Mouse (Mus musculus): ENCODE data around the gene Cdk8. TPM values are rescaled to one million over a fixed set of nuclear protein-coding genes. Genes with fewer than 3 reads are reported as not detected.
A peak's percentile ranks its signal among the peaks of the same experiment; 100 is the strongest.

Gene Cdk8
- polyA plus RNA-seq, 1 experiment from 2014 or later: 34.0 TPM

- no peak overlapping the region for H3K4me3 ChIP-seq
- no peaks in the 10 kb centered on the region for H3K4me1 ChIP-seq
- H3K4me2 ChIP-seq (replicated peaks): no peak overlapping the region
- no peak overlapping the region for H3K27ac ChIP-seq (replicated peaks)
- WGBS: 95% methylated on average over 5 of the region's 5 CpGs
- no peaks in the 10 kb centered on the region for H3K9me3 ChIP-seq
- no peaks in the 10 kb centered on the region for H3K27me3 ChIP-seq
- ATAC-seq (ENCODE audit: low FRiP score, low read depth): no peak
- no peak overlapping the region for H3K9ac ChIP-seq (replicated peaks)
- H3K36me3 ChIP-seq: peaks cover 88% of the 10 kb centered on the region
Measured at GRCm38 (mm10) chr5:146205537-146205936, 25.5 kb upstream of the Cdk8 start.

- Histone ChIP-seq H3K27ac (replicated peaks) (peak overlapping the region; percentile 96; the same call in 1 of the 2 replicates), H3K4me2 (replicated peaks) (peak overlapping the region; percentile 64), H3K9ac (replicated peaks) (no peak overlapping the region; the same call in 1 of the 2 replicates), H3K4me3 (peak overlapping the region; percentile 70), H3K4me1 (peaks cover 6% of the 10 kb centered on the region), H3K27me3 (no peaks in the 10 kb centered on the region), H3K9me3 (no peaks in the 10 kb centered on the region), H3K36me3 (peaks cover 34% of the 10 kb centered on the region)
- 8% methylated on average over 13 of the region's 13 CpGs for WGBS
- ATAC-seq (ENCODE audit: low FRiP score, low read depth): peak; percentile 51; the same call in 1 of the 2 replicates
Measured at GRCm38 (mm10) chr5:146220501-146220878, 10.5 kb upstream of the Cdk8 start.

GRCm38 (mm10) chr5:146220879-146221714 is 9.9 kb upstream of the Cdk8 start, which contains the start of gene Rnf6:
Rnf6 (minus strand) TSS chr5:146221555.
- Histone ChIP-seq H3K9ac (replicated peaks) (peak within 1 kb of the TSS; percentile 73), H3K4me2 (replicated peaks) (peak within 1 kb of the TSS; percentile 64), H3K27ac (replicated peaks) (peak within 1 kb of the TSS; percentile 96), H3K9me3 (no peaks in the 10 kb centered on the region), H3K36me3 (peaks cover 28% of the 10 kb centered on the region), H3K4me1 (peaks cover 6% of the 10 kb centered on the region), H3K4me3 (peak within 1 kb of the TSS; percentile 70), H3K27me3 (no peaks in the 10 kb centered on the region)
- ATAC-seq (ENCODE audit: low FRiP score, low read depth): peak; percentile 100
- under 1% methylated on average over 67 of the region's 67 CpGs for WGBS

GRCm38 (mm10) chr5:146221722-146222121 is 9.3 kb upstream of the Cdk8 start:
- H3K4me2 ChIP-seq (replicated peaks): peak overlapping the region; percentile 64
- peaks cover 6% of the 10 kb centered on the region for H3K4me1 ChIP-seq
- H3K4me3 ChIP-seq: peak overlapping the region; percentile 70
- peak overlapping the region; percentile 96 for H3K27ac ChIP-seq (replicated peaks)
- ATAC-seq (ENCODE audit: low FRiP score, low read depth): no peak
- H3K9ac ChIP-seq (replicated peaks): peak overlapping the region; percentile 73
- no peaks in the 10 kb centered on the region for H3K27me3 ChIP-seq
- 33% methylated on average over 6 of the region's 6 CpGs for WGBS
- H3K9me3 ChIP-seq: no peaks in the 10 kb centered on the region
- peaks cover 24% of the 10 kb centered on the region; the same call in 1 of the 2 replicates for H3K36me3 ChIP-seq

- H3K4me1 ChIP-seq: peaks cover 6% of the 10 kb centered on the region
- H3K9me3 ChIP-seq: no peaks in the 10 kb centered on the region
- H3K9ac ChIP-seq (replicated peaks): no peak overlapping the region
- 0 out of 2 replicates have a peak, but pooled peaks cover 6% of the 10 kb centered on the region for H3K36me3 ChIP-seq
- H3K27ac ChIP-seq (replicated peaks): no peak overlapping the region
- no peak overlapping the region for H3K4me2 ChIP-seq (replicated peaks)
- no peak for ATAC-seq (ENCODE audit: low FRiP score, low read depth)
- no peak overlapping the region for H3K4me3 ChIP-seq
- 85% methylated on average over 5 of the region's 5 CpGs for WGBS
- H3K27me3 ChIP-seq: no peaks in the 10 kb centered on the region
Measured at GRCm38 (mm10) chr5:146223786-146224185, 7.2 kb upstream of the Cdk8 start.

GRCm38 (mm10) chr5:146227496-146227895 is 3.5 kb upstream of the Cdk8 start:
- H3K27ac ChIP-seq (replicated peaks): no peak overlapping the region
- no peak overlapping the region for H3K4me2 ChIP-seq (replicated peaks)
- no peaks in the 10 kb centered on the region for H3K27me3 ChIP-seq
- no peaks in the 10 kb centered on the region for H3K36me3 ChIP-seq
- 88% methylated on average over 8 of the region's 8 CpGs for WGBS
- no peaks in the 10 kb centered on the region for H3K9me3 ChIP-seq
- peaks cover 5% of the 10 kb centered on the region for H3K4me1 ChIP-seq
- no peak for ATAC-seq (ENCODE audit: low FRiP score, low read depth)
- no peak overlapping the region for H3K9ac ChIP-seq (replicated peaks)
- no peak overlapping the region for H3K4me3 ChIP-seq

GRCm38 (mm10) chr5:146229869-146230650 is 970 bp upstream of the Cdk8 start:
- no peaks in the 10 kb centered on the region for H3K27me3 ChIP-seq
- 57% methylated on average over 17 of the region's 17 CpGs for WGBS
- ATAC-seq (ENCODE audit: low FRiP score, low read depth): peak; percentile 10; the same call in 1 of the 2 replicates
- H3K27ac ChIP-seq (replicated peaks): peak overlapping the region; percentile 97
- peak overlapping the region; percentile 95 for H3K4me3 ChIP-seq
- peak overlapping the region; percentile 82 for H3K4me2 ChIP-seq (replicated peaks)
- peak overlapping the region; percentile 97 for H3K9ac ChIP-seq (replicated peaks)
- H3K4me1 ChIP-seq: peaks cover 15% of the 10 kb centered on the region
- H3K9me3 ChIP-seq: no peaks in the 10 kb centered on the region
- H3K36me3 ChIP-seq: no peaks in the 10 kb centered on the region

GRCm38 (mm10) chr5:146231655-146231996 is 596 bp downstream of the Cdk8 start:
- Histone ChIP-seq H3K4me3 (peak overlapping the region; percentile 95), H3K4me2 (replicated peaks) (peak overlapping the region; percentile 82), H3K36me3 (no peaks in the 10 kb centered on the region), H3K9me3 (no peaks in the 10 kb centered on the region), H3K9ac (replicated peaks) (peak overlapping the region; percentile 97), H3K27me3 (no peaks in the 10 kb centered on the region), H3K27ac (replicated peaks) (peak overlapping the region; percentile 97), H3K4me1 (peaks cover 19% of the 10 kb centered on the region)
- under 1% methylated on average over 19 of the region's 19 CpGs for WGBS
- ATAC-seq (ENCODE audit: low FRiP score, low read depth): 0 out of 2 replicates have a peak, but pooled peaks have one; percentile 10

- H3K4me3 ChIP-seq: peak overlapping the region; percentile 95
- WGBS: 41% methylated on average over 6 of the region's 6 CpGs
- H3K27me3 ChIP-seq: no peaks in the 10 kb centered on the region
- peak overlapping the region; percentile 97 for H3K9ac ChIP-seq (replicated peaks)
- peak overlapping the region; percentile 97; the same call in 1 of the 2 replicates for H3K27ac ChIP-seq (replicated peaks)
- H3K4me2 ChIP-seq (replicated peaks): peak overlapping the region; percentile 82
- H3K36me3 ChIP-seq: no peaks in the 10 kb centered on the region
- ATAC-seq (ENCODE audit: low FRiP score, low read depth): no peak
- H3K9me3 ChIP-seq: no peaks in the 10 kb centered on the region
- peaks cover 21% of the 10 kb centered on the region for H3K4me1 ChIP-seq
Measured at GRCm38 (mm10) chr5:146232056-146232675, 1.1 kb downstream of the Cdk8 start.

GRCm38 (mm10) chr5:146232816-146233215 is 1.8 kb downstream of the Cdk8 start:
- Histone ChIP-seq H3K27ac (replicated peaks) (no peak overlapping the region), H3K9ac (replicated peaks) (peak overlapping the region; percentile 97; the same call in 1 of the 2 replicates), H3K36me3 (no peaks in the 10 kb centered on the region), H3K4me3 (peak overlapping the region; percentile 95), H3K4me1 (peaks cover 22% of the 10 kb centered on the region), H3K9me3 (no peaks in the 10 kb centered on the region), H3K27me3 (no peaks in the 10 kb centered on the region), H3K4me2 (replicated peaks) (peak overlapping the region; percentile 82)
- 72% methylated on average over 11 of the region's 11 CpGs for WGBS
- ATAC-seq (ENCODE audit: low FRiP score, low read depth): no peak

- Histone ChIP-seq H3K27me3 (no peaks in the 10 kb centered on the region), H3K4me1 (peaks cover 22% of the 10 kb centered on the region), H3K36me3 (no peaks in the 10 kb centered on the region), H3K9me3 (no peaks in the 10 kb centered on the region), H3K4me3 (no peak overlapping the region), H3K4me2 (replicated peaks) (no peak overlapping the region), H3K9ac (replicated peaks) (no peak overlapping the region), H3K27ac (replicated peaks) (no peak overlapping the region)
- ATAC-seq (ENCODE audit: low FRiP score, low read depth): no peak
- WGBS: 94% methylated on average over 1 of the region's 1 CpGs
Measured at GRCm38 (mm10) chr5:146234336-146234735, 3.3 kb downstream of the Cdk8 start.

All from midbrain, embryonic 12.5 days (tissue).